Mouse (Mus musculus): Measurements from ENCODE around the gene Zfp784.

The Zfp784 gene

DNA sequence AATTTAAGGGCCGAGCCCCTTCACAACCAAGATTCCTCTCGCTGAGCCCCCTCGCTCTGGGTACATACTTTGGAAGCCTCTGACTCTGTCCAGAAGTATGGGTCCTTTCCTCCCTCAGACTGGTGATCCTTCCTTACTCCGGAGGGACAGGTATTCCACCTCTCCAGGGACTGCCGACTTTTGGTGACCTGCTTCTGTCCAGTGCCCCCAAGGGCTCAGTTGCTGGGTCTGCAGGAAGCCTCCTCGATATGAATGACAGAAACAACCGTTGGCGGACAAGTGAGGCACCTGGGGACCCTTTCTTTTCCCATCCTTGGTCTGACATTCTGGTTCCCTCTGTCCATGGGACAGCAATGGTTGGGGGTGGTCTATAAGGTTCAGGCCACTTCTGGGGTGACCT, 19.1 kb upstream of the Zfp784 start:
- DNase-seq = no peak

DNA sequence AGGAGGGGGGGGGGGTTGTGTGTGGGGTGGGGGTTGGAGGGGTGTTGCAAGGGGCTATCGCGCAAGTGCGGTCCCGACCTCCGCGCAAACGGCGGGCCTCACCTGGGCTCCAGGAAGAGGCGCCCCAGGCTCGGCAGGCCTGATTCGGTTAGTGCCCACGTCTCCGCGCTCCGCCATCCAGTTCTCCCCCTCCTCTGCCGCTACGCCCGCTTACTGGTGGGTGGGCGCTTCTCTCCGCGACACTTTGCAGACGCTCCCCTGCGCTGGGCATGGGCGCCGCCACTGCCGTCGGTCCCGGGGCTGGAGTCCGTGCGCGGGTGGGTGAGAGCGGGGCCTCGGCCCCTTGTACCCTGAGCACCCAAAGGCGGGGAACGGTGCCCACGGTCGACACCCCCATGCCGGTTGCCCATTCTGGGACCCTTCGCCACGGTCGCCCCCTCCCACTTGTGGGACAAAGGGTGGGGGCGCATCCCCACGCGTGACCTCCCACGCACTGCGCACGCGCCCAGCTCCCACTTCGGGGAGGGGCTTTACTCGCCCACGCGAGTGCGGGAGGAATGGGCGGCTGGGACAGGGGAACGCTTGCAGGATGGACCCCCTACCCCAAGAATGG, 18.5 kb upstream of the Zfp784 start:
- DNase-seq = no peak

DNA sequence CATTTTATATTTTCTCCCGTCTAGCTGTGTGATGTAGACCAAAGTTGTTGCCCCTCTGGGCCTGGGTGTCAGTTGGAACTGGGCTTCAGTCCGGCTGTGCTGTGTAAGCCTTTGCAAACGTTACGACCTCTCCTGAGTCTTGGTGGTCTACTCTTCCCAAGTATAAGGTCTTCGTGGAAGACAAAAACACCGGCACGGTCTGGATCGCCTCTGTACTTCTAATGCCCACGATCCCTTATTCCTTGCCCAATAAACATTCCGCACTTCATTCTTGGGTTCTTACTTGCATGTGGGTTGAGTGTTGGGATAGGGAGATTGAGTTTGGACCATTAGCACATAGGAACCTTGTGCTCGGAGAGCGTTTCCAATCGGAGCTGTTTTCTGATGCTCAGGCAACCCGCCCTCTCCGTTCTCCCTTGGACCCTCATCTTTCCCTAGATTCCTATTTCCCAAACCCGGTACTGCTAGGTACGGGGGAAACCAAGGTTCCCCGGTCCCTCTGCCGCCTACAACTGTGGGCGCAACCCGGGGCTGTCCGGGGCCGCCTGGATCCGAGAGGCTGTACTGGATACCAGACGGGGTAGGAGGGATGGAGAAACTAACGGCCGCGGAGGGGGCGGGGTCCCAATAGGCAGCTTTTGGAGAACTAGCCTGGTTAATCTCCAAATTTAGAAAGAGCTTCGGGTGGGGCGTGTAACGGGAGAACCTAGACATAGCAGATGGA, 15.4 kb upstream of the Zfp784 start:
- DNase-seq = no peak

- peak in 1 of 2 experiments; percentile 18 for DNase-seq
Observed at GRCm38 (mm10) chr7:5052931-5053343, 14.7 kb upstream of the Zfp784 start.

GRCm38 (mm10) chr7:5052438-5052837, 14.2 kb upstream of the Zfp784 start:
- peak; percentile 25 to 30 for DNase-seq

GRCm38 (mm10) chr7:5051193-5052192, 13.2 kb upstream of the Zfp784 start, which contains the start of gene Zfp580:
TSS of gene Zfp580 (plus strand) at chr7:5051538.
- DNase-seq = peak; percentile 73 to 79

DNA sequence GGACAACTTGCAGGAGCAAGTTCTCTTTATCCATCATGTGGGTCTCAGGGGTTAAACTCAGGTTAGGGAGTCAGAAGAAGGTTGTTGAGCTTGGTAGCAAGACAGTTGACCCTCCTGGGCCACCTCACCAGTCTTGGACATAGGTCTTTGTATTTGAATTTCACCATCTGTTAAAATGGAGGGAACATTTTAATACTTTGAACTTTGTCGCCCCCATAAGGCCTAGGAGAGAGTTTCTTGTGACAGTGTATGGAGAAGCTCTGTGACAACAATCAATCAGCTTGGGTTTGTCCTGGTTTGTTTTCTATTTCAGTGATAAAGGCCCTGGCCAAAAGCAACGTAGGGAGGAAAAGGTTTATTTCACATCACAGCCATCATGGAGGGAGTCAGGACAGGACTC, 9.1 kb upstream of the Zfp784 start:
- DNase-seq = peak; percentile 61 to 63

GRCm38 (mm10) chr7:5046112-5046511, 7.9 kb upstream of the Zfp784 start:
- peak; percentile 26 to 32 for DNase-seq

GRCm38 (mm10) chr7:5044981-5045380, 6.7 kb upstream of the Zfp784 start:
- no peak for DNase-seq

DNA sequence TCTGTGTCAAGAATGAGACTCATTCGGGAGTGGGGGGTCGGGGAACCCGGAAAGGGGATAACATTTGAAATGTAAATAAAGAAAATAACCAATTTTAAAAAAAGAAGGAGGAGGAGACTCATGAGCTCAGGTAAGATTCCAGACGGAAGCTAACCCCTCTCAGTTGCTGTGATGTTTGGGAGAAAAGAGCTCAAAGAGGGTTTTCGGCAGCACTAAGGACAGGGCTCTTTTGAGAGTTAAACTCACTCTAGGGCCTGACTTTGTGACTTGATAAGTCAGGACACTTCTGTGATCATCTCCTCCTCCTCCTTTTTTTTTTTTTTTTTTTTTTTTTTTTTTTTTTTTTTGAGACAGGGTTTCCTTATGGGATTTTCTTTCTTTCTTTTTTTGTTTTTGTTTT, 694 bp upstream of the Zfp784 start:
- DNase-seq = no peak

DNA sequence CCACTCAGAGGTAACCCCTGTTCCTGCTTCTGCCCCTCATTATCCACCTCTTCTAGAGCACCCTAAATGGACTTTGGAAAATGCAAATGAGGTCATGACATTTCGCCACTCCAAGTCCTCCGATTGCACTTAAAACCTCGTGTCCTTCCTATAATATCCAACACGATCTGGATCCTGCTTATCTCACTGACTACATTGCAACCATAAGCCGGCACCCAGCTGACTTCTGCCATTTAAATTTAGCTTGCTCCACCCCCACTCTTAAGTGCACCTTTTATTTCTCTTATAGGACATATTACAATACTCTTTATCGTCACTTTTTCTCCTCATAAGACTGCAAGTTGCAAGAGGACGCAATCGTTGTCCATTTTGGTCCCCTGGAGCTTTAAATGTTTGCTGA, 779 bp downstream of the Zfp784 start:
- no peak for DNase-seq

GRCm38 (mm10) chr7:5037026-5037425, 1.2 kb downstream of the Zfp784 start:
- DNase-seq = no peak

DNA sequence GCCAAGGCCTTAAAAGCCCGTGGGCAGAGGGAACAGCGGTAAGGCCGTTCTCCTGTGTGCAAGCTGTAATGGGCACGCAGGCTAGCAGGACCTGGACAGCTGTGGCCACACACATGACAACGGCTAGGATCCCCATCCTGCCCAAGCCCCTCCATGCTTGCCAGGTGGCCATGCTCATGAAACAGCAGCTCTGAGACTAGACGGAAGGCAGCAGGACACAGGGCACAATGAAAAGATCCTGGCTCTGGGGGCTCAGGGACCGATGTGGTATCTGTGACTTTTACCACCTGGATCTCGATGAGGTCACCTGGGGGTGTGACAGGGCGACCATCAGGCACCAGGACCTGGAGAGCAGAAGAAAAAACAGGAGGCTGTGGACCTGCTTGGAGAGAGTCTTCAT, 2.1 kb downstream of the Zfp784 start:
- no peak for DNase-seq

DNA sequence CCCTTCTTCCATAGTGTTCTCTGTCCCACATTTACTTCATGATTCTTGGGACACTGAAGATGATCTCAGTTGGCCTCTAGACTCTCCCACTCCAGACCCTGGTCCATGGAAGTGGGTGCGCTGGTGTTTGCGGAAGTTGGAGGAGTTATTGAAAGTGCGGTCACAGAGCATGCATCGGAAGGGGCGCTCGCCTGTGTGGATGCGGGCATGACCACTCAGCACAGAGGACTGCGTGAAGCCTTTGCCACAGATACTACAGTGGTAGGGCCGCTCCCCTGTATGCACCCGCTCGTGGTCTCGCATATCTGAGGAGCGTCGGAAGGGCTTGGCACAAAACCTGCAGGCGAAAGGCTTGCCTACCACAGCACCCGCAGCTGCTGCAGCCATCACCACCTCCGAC, 2.6 kb downstream of the Zfp784 start:
- no peak for DNase-seq

DNA sequence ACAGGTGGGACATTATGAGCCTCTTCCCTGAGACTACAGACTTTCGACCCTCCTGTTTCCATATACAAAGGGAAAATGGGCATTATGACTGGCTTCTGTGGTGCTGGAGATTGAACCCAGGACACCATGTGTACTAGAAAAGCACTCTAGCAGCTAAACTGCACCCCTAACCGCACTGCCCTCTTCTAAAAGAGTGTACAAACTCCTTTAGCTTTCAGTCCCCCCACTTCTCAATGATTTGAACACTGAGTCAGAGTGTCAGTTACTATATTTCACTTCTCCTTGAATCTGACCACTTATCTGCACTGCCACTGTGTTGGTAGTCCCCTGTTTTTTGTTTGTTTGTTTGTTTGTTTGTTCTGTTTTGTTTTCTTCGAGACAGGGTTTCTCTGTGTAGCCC, 4.4 kb downstream of the Zfp784 start, which contains the start of gene 4632433K11Rik:
Gene 4632433K11Rik (plus strand): TSS at position 301 of the 400 bp plus-strand sequence.
- no peak for DNase-seq

DNA sequence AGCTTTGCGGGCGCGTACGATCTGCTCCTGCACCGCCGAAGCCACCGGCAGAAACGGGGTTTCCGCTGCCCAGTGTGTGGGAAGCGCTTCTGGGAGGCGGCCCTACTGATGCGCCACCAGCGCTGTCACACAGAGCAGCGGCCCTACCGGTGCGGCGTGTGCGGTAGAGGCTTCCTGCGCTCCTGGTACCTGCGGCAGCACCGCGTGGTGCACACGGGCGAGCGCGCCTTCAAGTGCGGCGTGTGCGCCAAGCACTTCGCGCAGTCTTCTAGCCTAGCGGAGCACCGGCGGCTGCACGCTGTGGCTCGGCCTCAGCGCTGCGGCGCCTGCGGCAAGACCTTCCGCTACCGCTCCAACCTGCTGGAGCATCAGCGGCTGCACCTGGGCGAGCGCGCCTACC, 6.8 kb downstream of the Zfp784 start:
- DNase-seq = no peak

GRCm38 (mm10) chr7:5030554-5031275, 7.5 kb downstream of the Zfp784 start:
- DNase-seq = no peak

- no peak for DNase-seq
Observed at GRCm38 (mm10) chr7:5029946-5030345, 8.3 kb downstream of the Zfp784 start.

- DNase-seq = no peak
Observed at GRCm38 (mm10) chr7:5029543-5029942, 8.7 kb downstream of the Zfp784 start.

GRCm38 (mm10) chr7:5021197-5021596, 17.0 kb downstream of the Zfp784 start:
- DNase-seq = no peak

GRCm38 (mm10) chr7:5020685-5021084, 17.6 kb downstream of the Zfp784 start:
- no peak for DNase-seq

- DNase-seq = peak; percentile 98
Observed at GRCm38 (mm10) chr7:5020000-5020681, 18.1 kb downstream of the Zfp784 start, which contains the start of the genes Zfp865 and Ccdc106. TSS of gene Zfp865 (plus strand) at chr7:5020376. TSS of gene Ccdc106 (plus strand) at chr7:5020553.

Data from B cell, adult 2 months (primary cell).